Mouse (Mus musculus): ENCODE results near the gene Gm3573.
"Not testable (repeated sequence)": the region's sequence is repeated elsewhere in the genome, so short reads cannot be mapped to it uniquely, and the experiment has no call there.

The Gm3573 gene

GRCm38 (mm10) chr14:42190691-42191090, at the start of gene Gm3573:
Gene Gm3573 (minus strand): TSS chr14:42190791.
- DNase-seq = not testable (repeated sequence)

DNA sequence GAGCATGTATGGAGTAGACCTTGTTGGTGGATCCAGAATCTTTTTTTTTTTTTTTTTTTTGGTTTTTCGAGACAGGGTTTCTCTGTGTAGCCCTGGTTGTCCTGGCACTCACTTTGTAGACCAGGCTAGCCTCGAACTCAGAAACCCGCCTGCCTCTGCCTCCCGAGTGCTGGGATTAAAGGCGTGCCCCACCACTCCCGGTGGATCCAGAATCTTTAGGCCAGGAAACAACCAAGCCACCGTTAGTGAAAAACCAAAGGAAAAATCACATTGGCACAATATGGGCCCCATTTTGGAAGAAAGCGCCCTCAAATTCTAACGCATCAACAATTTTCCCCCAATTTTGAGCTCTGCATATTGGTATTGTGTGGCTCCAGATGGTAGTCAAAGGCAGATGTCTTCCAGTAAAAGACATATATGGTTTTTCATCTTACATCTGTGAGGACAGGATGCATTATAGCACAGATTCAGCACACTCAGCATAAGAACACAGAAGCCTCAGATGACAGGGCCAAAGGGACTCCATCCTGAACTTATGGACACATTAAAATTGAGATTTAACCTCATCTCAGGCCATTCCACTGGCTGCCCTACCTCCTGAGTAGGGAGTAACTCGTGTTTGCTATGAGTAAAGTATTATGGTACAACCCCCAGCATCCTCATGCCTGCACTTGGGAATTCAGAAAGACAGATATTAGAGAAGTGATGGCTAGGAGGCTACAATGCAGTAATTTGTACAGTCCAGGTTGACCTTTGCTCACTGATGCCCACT, 26.4 kb upstream of the Gm3573 start:
- DNase-seq = not testable (repeated sequence)

DNA sequence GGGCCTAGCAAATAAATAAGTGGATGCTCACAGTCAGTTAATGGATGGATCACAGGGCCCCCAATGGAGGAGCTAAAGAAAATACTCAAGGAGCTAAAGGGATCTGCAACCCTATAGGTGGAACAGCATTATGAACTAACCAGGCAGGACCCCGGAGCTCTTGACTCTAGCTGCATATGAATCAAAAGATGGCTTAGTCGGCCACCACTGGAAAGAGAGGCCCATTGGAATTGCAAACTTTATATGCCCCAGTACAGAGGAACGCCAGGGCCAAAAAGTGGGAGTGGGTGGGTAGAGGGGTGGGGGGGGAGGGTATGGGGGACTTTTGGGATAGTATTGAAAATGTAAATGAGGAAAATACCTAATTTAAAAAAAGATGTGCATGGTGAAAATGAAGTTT, 6.7 kb downstream of the Gm3573 start:
- DNase-seq = not testable (repeated sequence)

GRCm38 (mm10) chr14:42162522-42162921, 28.1 kb downstream of the Gm3573 start, which contains the start of gene Gm17027:
Gene Gm17027 (minus strand): TSS chr14:42162622.
- DNase-seq = not testable (repeated sequence)

All from lung, postnatal 36 days (tissue).